Mouse (Mus musculus) CH12.LX (cell line): Measurements from ENCODE around the gene Enkd1.

Source experiments
- CHD1 ChIP-seq: IDR thresholded peaks from 2 replicates; pipeline ENCODE4 v1.6.1; 2012; ENCODE audit warnings: low read depth, low read length, improper control_type of control experiment, inconsistent platforms
- E2F4 ChIP-seq: IDR thresholded peaks from 2 replicates; pipeline ENCODE4 v1.6.1; 2011; ENCODE audit warnings: low read depth, low read length, improper control_type of control experiment; ENCODE audit not compliant: insufficient replicate concordance
- ELF1 ChIP-seq: IDR thresholded peaks from 2 replicates; pipeline ENCODE4 v1.6.1; 2014; ENCODE audit warnings: low read depth, mild to moderate bottlenecking, inconsistent platforms, low read length, improper control_type of control experiment
- JUN ChIP-seq: IDR thresholded peaks from 2 replicates; pipeline ENCODE4 v1.6.1; 2011; ENCODE audit warnings: low read depth, mild to moderate bottlenecking, low read length, improper control_type of control experiment, moderate library complexity; ENCODE audit not compliant: insufficient read depth
- MAX ChIP-seq: IDR thresholded peaks from 2 replicates; pipeline ENCODE4 v1.6.1; 2011; ENCODE audit warnings: low read length, improper control_type of control experiment
- MAZ ChIP-seq: IDR thresholded peaks from 2 replicates; pipeline ENCODE4 v1.6.1; 2012; ENCODE audit warnings: low read depth, mild to moderate bottlenecking, inconsistent platforms, low read length, improper control_type of control experiment, moderate library complexity
- POLR2A ChIP-seq: IDR thresholded peaks from 2 replicates; pipeline ENCODE4 v1.6.1; 2011; ENCODE audit warnings: low read depth, mild to moderate bottlenecking, improper control_type of control experiment, low read length
- POLR2AphosphoS2 ChIP-seq: IDR thresholded peaks from 2 replicates; pipeline ENCODE4 v1.6.1; 2011; ENCODE audit warnings: low read depth, low read length, improper control_type of control experiment
- ZNF384 ChIP-seq: IDR thresholded peaks from 2 replicates; pipeline ENCODE4 v1.6.1; 2012; ENCODE audit warnings: low read depth, low read length, improper control_type of control experiment, inconsistent platforms

GRCm38 (mm10) chr8:105704146-105704812 is 3.7 kb downstream of the Enkd1 start:
- TF ChIP-seq MAX (no peak), E2F4 (no peak), MAZ (no peak), POLR2AphosphoS2 (no peak), CHD1 (no peak), POLR2A (no peak), ELF1 (no peak), ZNF384 (no peak), JUN (no peak)
